Mouse (Mus musculus): Measurements from ENCODE around the gene Mapkap1. TPM values are rescaled to one million over a fixed set of nuclear protein-coding genes. Genes with fewer than 3 reads are reported as not detected.

The Mapkap1 gene
- polyA plus RNA-seq, 1 experiment from 2014 or later = 38.3 TPM

DNA sequence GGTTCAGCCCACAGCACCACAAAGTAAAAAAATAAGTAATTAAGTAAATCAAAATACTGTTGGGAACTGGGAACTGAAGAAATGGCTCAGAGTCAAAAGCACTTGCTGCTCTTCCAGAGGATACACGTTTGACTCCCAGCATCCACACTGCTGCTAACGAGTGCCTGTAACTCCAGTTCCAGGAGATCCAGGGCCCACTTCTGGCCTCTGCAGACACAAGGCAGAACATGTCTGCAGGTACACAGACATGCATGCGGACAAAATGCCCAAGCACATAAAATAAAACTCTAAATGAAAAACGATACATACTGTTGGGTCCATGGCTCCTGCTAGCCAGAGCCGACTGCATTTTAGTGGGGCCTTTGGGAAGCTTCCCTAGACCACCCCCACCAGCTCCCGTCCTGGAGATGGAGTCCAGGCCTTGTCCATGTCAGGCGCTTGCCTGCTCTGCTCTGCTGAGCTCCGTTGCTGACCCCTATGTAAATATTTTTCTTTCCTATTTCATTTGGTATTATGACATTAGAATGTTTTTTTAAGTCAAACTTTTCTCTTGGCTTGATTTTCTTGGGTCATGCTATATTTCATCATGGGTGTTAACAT is 185.9 kb downstream of the Mapkap1 start:
- 65% methylated on average over 8 of the region's 8 CpGs for WGBS (ENCODE audit: insufficient replicate concordance)
- no peaks in the 10 kb centered on the region for H3K9me3 ChIP-seq (replicated peaks)
- ATAC-seq (ENCODE audit: low read depth) (no peak), DNase-seq (no peak)
- no peak overlapping the region for H3K4me3 ChIP-seq (replicated peaks)
- no peak overlapping the region; the same call in 1 of the 2 replicates for H3K27ac ChIP-seq
- H3K9ac ChIP-seq = no peak overlapping the region
- no peak overlapping the region for H3K4me2 ChIP-seq
- no peaks in the 10 kb centered on the region for H3K4me1 ChIP-seq (replicated peaks)
- no peaks in the 10 kb centered on the region for H3K27me3 ChIP-seq
- H3K36me3 ChIP-seq = no peaks in the 10 kb centered on the region

GRCm38 (mm10) chr2:34594001-34594400 is 187.4 kb downstream of the Mapkap1 start:
- H3K27ac ChIP-seq = no peak overlapping the region
- H3K9ac ChIP-seq = no peak overlapping the region
- no peaks in the 10 kb centered on the region for H3K4me1 ChIP-seq (replicated peaks)
- H3K4me3 ChIP-seq (replicated peaks) = no peak overlapping the region
- no peak overlapping the region for H3K4me2 ChIP-seq
- DNase-seq (no peak), ATAC-seq (ENCODE audit: low read depth) (no peak)
- H3K9me3 ChIP-seq (replicated peaks) = no peaks in the 10 kb centered on the region
- 76% methylated on average over 5 of the region's 5 CpGs for whole genome bisulfite sequencing (ENCODE audit: insufficient replicate concordance)
- no peaks in the 10 kb centered on the region for H3K27me3 ChIP-seq
- H3K36me3 ChIP-seq = no peaks in the 10 kb centered on the region

GRCm38 (mm10) chr2:34599606-34600255 is 193.2 kb downstream of the Mapkap1 start:
- Histone ChIP-seq H3K36me3 (peaks cover 9% of the 10 kb centered on the region), H3K27me3 (no peaks in the 10 kb centered on the region), H3K4me2 (no peak overlapping the region), H3K9me3 (replicated peaks) (no peaks in the 10 kb centered on the region), H3K9ac (no peak overlapping the region), H3K27ac (no peak overlapping the region), H3K4me1 (replicated peaks) (no peaks in the 10 kb centered on the region), H3K4me3 (replicated peaks) (no peak overlapping the region)
- DNase-seq (no peak), ATAC-seq (ENCODE audit: low read depth) (no peak)
- WGBS (ENCODE audit: insufficient replicate concordance) = 70% methylated on average over 5 of the region's 5 CpGs

DNA sequence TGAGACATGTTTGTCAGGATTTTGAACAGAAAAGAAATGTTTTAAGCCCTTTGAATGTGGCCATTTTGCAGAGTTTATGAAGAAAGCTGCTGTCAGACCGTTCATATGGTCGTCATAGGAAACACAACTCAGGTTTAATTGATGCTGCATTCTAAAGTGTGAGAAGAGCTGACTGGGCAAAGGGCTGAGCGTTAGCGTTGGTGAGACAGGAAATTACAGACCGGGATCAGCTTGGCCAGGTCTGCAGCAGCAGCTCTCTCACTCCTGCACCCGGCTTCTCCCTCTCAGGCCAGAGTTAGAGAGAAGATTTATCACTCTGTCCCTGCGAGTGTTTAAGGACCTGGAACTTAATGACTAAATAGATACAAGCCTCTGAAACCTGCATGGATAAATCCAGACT is 194.2 kb downstream of the Mapkap1 start:
- no peak overlapping the region for H3K9ac ChIP-seq
- no peaks in the 10 kb centered on the region for H3K4me1 ChIP-seq (replicated peaks)
- peaks cover 9% of the 10 kb centered on the region for H3K36me3 ChIP-seq
- no peak overlapping the region for H3K4me2 ChIP-seq
- no peak overlapping the region for H3K27ac ChIP-seq
- DNase-seq = no peak
- no peaks in the 10 kb centered on the region for H3K27me3 ChIP-seq
- ATAC-seq (ENCODE audit: low read depth) = no peak
- 39% methylated on average over 7 of the region's 7 CpGs for WGBS (ENCODE audit: insufficient replicate concordance)
- H3K9me3 ChIP-seq (replicated peaks) = no peaks in the 10 kb centered on the region
- H3K4me3 ChIP-seq (replicated peaks) = no peak overlapping the region

GRCm38 (mm10) chr2:34602111-34602541 is 195.6 kb downstream of the Mapkap1 start:
- Histone ChIP-seq H3K4me1 (replicated peaks) (no peaks in the 10 kb centered on the region), H3K27me3 (no peaks in the 10 kb centered on the region), H3K4me3 (replicated peaks) (no peak overlapping the region), H3K36me3 (peaks cover 17% of the 10 kb centered on the region), H3K4me2 (no peak overlapping the region), H3K9me3 (replicated peaks) (no peaks in the 10 kb centered on the region), H3K9ac (no peak overlapping the region), H3K27ac (no peak overlapping the region)
- WGBS (ENCODE audit: insufficient replicate concordance) = 71% methylated on average over 8 of the region's 8 CpGs
- DNase-seq (no peak), ATAC-seq (ENCODE audit: low read depth) (no peak)

- Histone ChIP-seq H3K4me3 (replicated peaks) (no peak overlapping the region), H3K9ac (no peak overlapping the region), H3K4me1 (replicated peaks) (no peaks in the 10 kb centered on the region), H3K36me3 (peaks cover 17% of the 10 kb centered on the region), H3K27ac (no peak overlapping the region), H3K27me3 (no peaks in the 10 kb centered on the region), H3K4me2 (no peak overlapping the region), H3K9me3 (replicated peaks) (no peaks in the 10 kb centered on the region)
- WGBS (ENCODE audit: insufficient replicate concordance) = 88% methylated on average over 3 of the region's 3 CpGs
- DNase-seq = no peak
- no peak for ATAC-seq (ENCODE audit: low read depth)
Measured at GRCm38 (mm10) chr2:34602896-34603295, 196.3 kb downstream of the Mapkap1 start.

DNA sequence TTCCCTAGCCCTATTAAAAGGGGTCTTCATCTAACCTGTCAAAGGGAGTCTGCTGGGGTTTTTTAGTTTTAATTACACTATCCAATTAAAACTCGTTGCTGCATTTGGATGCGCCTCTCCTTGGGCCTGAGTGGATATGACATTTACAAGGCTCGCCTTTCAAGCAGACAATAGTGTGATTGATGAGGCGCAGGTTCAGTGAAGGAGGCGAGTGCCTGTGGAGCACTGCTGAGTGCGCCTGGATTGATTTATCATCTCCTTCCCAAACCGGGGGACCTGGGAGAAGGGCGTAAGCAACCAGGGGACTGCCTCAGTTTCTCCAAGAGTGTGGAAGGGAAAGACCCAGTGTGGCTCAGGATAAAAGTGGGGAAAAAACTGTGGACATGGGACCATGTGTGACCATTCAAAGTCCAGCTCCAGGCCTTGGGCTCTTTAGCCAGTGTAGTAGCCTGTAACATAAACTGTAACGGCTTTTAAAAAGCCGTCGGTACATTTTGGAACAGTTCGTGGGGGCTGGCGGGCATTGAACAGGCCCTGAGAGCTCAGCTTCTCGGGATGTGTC is 197.2 kb downstream of the Mapkap1 start:
- no peak for DNase-seq
- Histone ChIP-seq H3K27ac (no peak overlapping the region), H3K9ac (no peak overlapping the region), H3K9me3 (replicated peaks) (no peaks in the 10 kb centered on the region), H3K4me3 (replicated peaks) (no peak overlapping the region), H3K4me1 (replicated peaks) (no peaks in the 10 kb centered on the region), H3K4me2 (no peak overlapping the region), H3K27me3 (no peaks in the 10 kb centered on the region), H3K36me3 (peaks cover 17% of the 10 kb centered on the region)
- WGBS (ENCODE audit: insufficient replicate concordance) = 81% methylated on average over 14 of the region's 14 CpGs
- no peak for ATAC-seq (ENCODE audit: low read depth)

- no peak for DNase-seq
- no peak overlapping the region for H3K4me2 ChIP-seq
- no peak overlapping the region for H3K4me3 ChIP-seq (replicated peaks)
- H3K4me1 ChIP-seq (replicated peaks) = no peaks in the 10 kb centered on the region
- WGBS (ENCODE audit: insufficient replicate concordance) = 71% methylated on average over 3 of the region's 3 CpGs
- H3K9ac ChIP-seq = no peak overlapping the region
- H3K9me3 ChIP-seq (replicated peaks) = no peaks in the 10 kb centered on the region
- 0 out of 2 replicates have a peak, but pooled peaks cover 8% of the 10 kb centered on the region for H3K36me3 ChIP-seq
- ATAC-seq (ENCODE audit: low read depth) = no peak
- H3K27ac ChIP-seq = no peak overlapping the region
- H3K27me3 ChIP-seq = no peaks in the 10 kb centered on the region
Measured at GRCm38 (mm10) chr2:34605040-34605439, 198.5 kb downstream of the Mapkap1 start.

DNA sequence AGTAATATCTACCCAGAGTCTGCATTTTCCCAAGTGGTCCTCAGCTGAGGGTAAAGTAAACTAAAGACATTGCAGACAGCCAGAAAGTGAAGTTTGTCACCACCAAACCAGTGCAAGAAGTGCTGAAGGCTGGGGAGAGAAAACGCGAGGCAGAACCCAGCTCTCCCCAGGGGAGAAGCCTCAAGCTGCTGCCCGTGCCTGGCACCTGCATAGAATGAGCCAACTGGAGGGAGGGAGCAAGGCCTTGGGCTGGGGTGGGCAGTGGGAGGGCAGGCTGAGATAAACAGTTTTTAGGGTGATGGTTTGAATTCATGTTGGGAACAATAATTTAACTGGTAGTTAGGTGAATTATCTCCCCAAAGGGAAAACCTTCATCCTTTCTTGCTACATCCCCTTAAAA is 202.3 kb downstream of the Mapkap1 start:
- no peaks in the 10 kb centered on the region for H3K9me3 ChIP-seq (replicated peaks)
- DNase-seq (no peak), ATAC-seq (ENCODE audit: low read depth) (no peak)
- WGBS (ENCODE audit: insufficient replicate concordance) = 62% methylated on average over 3 of the region's 3 CpGs
- no peak overlapping the region for H3K9ac ChIP-seq
- no peak overlapping the region for H3K4me3 ChIP-seq (replicated peaks)
- no peak overlapping the region for H3K27ac ChIP-seq
- H3K27me3 ChIP-seq = no peaks in the 10 kb centered on the region
- no peaks in the 10 kb centered on the region for H3K4me1 ChIP-seq (replicated peaks)
- no peak overlapping the region for H3K4me2 ChIP-seq
- H3K36me3 ChIP-seq = 0 out of 2 replicates have a peak, but pooled peaks cover 8% of the 10 kb centered on the region

GRCm38 (mm10) chr2:34609516-34609915 is 202.9 kb downstream of the Mapkap1 start:
- Histone ChIP-seq H3K4me2 (no peak overlapping the region), H3K27ac (no peak overlapping the region), H3K9ac (no peak overlapping the region), H3K9me3 (replicated peaks) (no peaks in the 10 kb centered on the region), H3K4me1 (replicated peaks) (no peaks in the 10 kb centered on the region), H3K36me3 (0 out of 2 replicates have a peak, but pooled peaks cover 8% of the 10 kb centered on the region), H3K4me3 (replicated peaks) (no peak overlapping the region), H3K27me3 (no peaks in the 10 kb centered on the region)
- no peak for ATAC-seq (ENCODE audit: low read depth)
- no peak for DNase-seq
- WGBS (ENCODE audit: insufficient replicate concordance) = 69% methylated on average over 4 of the region's 4 CpGs

- Histone ChIP-seq H3K27ac (no peak overlapping the region), H3K9ac (no peak overlapping the region), H3K4me3 (replicated peaks) (no peak overlapping the region), H3K4me1 (replicated peaks) (no peaks in the 10 kb centered on the region), H3K9me3 (replicated peaks) (no peaks in the 10 kb centered on the region), H3K4me2 (no peak overlapping the region), H3K27me3 (no peaks in the 10 kb centered on the region), H3K36me3 (peaks cover 15% of the 10 kb centered on the region; the same call in 1 of the 2 replicates)
- ATAC-seq (ENCODE audit: low read depth) = no peak
- 65% methylated on average over 10 of the region's 10 CpGs for WGBS (ENCODE audit: insufficient replicate concordance)
- DNase-seq = no peak
Measured at GRCm38 (mm10) chr2:34620778-34621415, 214.3 kb downstream of the Mapkap1 start.

Data from liver, embryonic 13.5 days (tissue).